Mouse (Mus musculus): ENCODE data around the gene Otud7b. TPM values are rescaled to one million over a fixed set of nuclear protein-coding genes. Genes with fewer than 3 reads are reported as not detected.

Gene Otud7b
- polyA plus RNA-seq, 1 experiment from 2014 or later: 24.7 TPM

GRCm38 (mm10) chr3:96108315-96108714 lies 4.0 kb downstream of the Otud7b start:
- Histone ChIP-seq H3K4me1 (peaks cover 6% of the 10 kb centered on the region), H3K36me3 (no peaks in the 10 kb centered on the region), H3K9ac (no peak overlapping the region), H3K27ac (no peak overlapping the region), H3K27me3 (no peaks in the 10 kb centered on the region), H3K4me2 (no peak overlapping the region), H3K4me3 (no peak overlapping the region), H3K9me3 (no peaks in the 10 kb centered on the region)
- 90% methylated on average over 3 of the region's 3 CpGs for WGBS
- ATAC-seq (ENCODE audit: insufficient number of reproducible peaks, low FRiP score, low TSS enrichment, low read depth): no peak

- no peak overlapping the region for H3K4me2 ChIP-seq
- no peak overlapping the region for H3K4me3 ChIP-seq
- H3K27me3 ChIP-seq: no peaks in the 10 kb centered on the region
- no peak overlapping the region for H3K27ac ChIP-seq
- H3K9ac ChIP-seq: no peak overlapping the region
- no peak for ATAC-seq (ENCODE audit: insufficient number of reproducible peaks, low FRiP score, low TSS enrichment, low read depth)
- H3K9me3 ChIP-seq: no peaks in the 10 kb centered on the region
- H3K4me1 ChIP-seq: no peaks in the 10 kb centered on the region
- 52% methylated on average over 3 of the region's 3 CpGs for WGBS
- H3K36me3 ChIP-seq: no peaks in the 10 kb centered on the region
These were observed 8.9 kb downstream of the Otud7b start for GRCm38 (mm10) chr3:96113251-96113650.

- Histone ChIP-seq H3K9me3 (no peaks in the 10 kb centered on the region), H3K36me3 (no peaks in the 10 kb centered on the region), H3K4me2 (no peak overlapping the region), H3K4me3 (no peak overlapping the region), H3K4me1 (no peaks in the 10 kb centered on the region), H3K9ac (no peak overlapping the region), H3K27me3 (no peaks in the 10 kb centered on the region), H3K27ac (no peak overlapping the region)
- no peak for ATAC-seq (ENCODE audit: insufficient number of reproducible peaks, low FRiP score, low TSS enrichment, low read depth)
- 74% methylated on average over 2 of the region's 2 CpGs for WGBS
These were observed 13.8 kb downstream of the Otud7b start for GRCm38 (mm10) chr3:96118142-96118541.

GRCm38 (mm10) chr3:96118702-96119101 lies 14.4 kb downstream of the Otud7b start:
- Histone ChIP-seq H3K4me3 (no peak overlapping the region), H3K9me3 (no peaks in the 10 kb centered on the region), H3K27ac (no peak overlapping the region), H3K9ac (no peak overlapping the region), H3K27me3 (no peaks in the 10 kb centered on the region), H3K4me2 (no peak overlapping the region), H3K36me3 (no peaks in the 10 kb centered on the region), H3K4me1 (no peaks in the 10 kb centered on the region)
- no peak for ATAC-seq (ENCODE audit: insufficient number of reproducible peaks, low FRiP score, low TSS enrichment, low read depth)
- WGBS: 93% methylated on average over 2 of the region's 2 CpGs

- Histone ChIP-seq H3K36me3 (no peaks in the 10 kb centered on the region), H3K4me2 (no peak overlapping the region), H3K4me1 (peaks cover 3% of the 10 kb centered on the region; the same call in 1 of the 2 replicates), H3K27me3 (no peaks in the 10 kb centered on the region), H3K27ac (no peak overlapping the region), H3K9me3 (no peaks in the 10 kb centered on the region), H3K4me3 (no peak overlapping the region), H3K9ac (no peak overlapping the region)
- 85% methylated on average over 5 of the region's 5 CpGs for WGBS
- no peak for ATAC-seq (ENCODE audit: insufficient number of reproducible peaks, low FRiP score, low TSS enrichment, low read depth)
These were observed 19.9 kb downstream of the Otud7b start for GRCm38 (mm10) chr3:96124235-96124634.

GRCm38 (mm10) chr3:96128128-96128527 lies 23.8 kb downstream of the Otud7b start:
- Histone ChIP-seq H3K4me1 (peaks cover 3% of the 10 kb centered on the region; the same call in 1 of the 2 replicates), H3K9ac (no peak overlapping the region), H3K36me3 (no peaks in the 10 kb centered on the region; the same call in 1 of the 2 replicates), H3K9me3 (no peaks in the 10 kb centered on the region), H3K4me3 (no peak overlapping the region), H3K27ac (no peak overlapping the region), H3K27me3 (no peaks in the 10 kb centered on the region), H3K4me2 (no peak overlapping the region)
- no peak for ATAC-seq (ENCODE audit: insufficient number of reproducible peaks, low FRiP score, low TSS enrichment, low read depth)

- no peak overlapping the region for H3K9ac ChIP-seq
- no peak overlapping the region for H3K4me2 ChIP-seq
- WGBS: 85% methylated on average over 3 of the region's 3 CpGs
- no peak overlapping the region for H3K27ac ChIP-seq
- H3K4me3 ChIP-seq: no peak overlapping the region
- no peaks in the 10 kb centered on the region for H3K9me3 ChIP-seq
- peaks cover 5% of the 10 kb centered on the region; the same call in 1 of the 2 replicates for H3K4me1 ChIP-seq
- ATAC-seq (ENCODE audit: insufficient number of reproducible peaks, low FRiP score, low TSS enrichment, low read depth): no peak
- H3K27me3 ChIP-seq: no peaks in the 10 kb centered on the region
- H3K36me3 ChIP-seq: no peaks in the 10 kb centered on the region; the same call in none of the 2 replicates
These were observed 28.2 kb downstream of the Otud7b start for GRCm38 (mm10) chr3:96132478-96132877.

- Histone ChIP-seq H3K9me3 (no peaks in the 10 kb centered on the region), H3K27ac (no peak overlapping the region; the same call in 1 of the 2 replicates), H3K36me3 (no peaks in the 10 kb centered on the region; the same call in none of the 2 replicates), H3K27me3 (no peaks in the 10 kb centered on the region), H3K9ac (no peak overlapping the region), H3K4me1 (peaks cover 2% of the 10 kb centered on the region; the same call in 1 of the 2 replicates), H3K4me3 (no peak overlapping the region), H3K4me2 (no peak overlapping the region)
- no peak for ATAC-seq (ENCODE audit: insufficient number of reproducible peaks, low FRiP score, low TSS enrichment, low read depth)
- WGBS: 64% methylated on average over 11 of the region's 11 CpGs
These were observed 29.1 kb downstream of the Otud7b start for GRCm38 (mm10) chr3:96133327-96133905.

GRCm38 (mm10) chr3:96135011-96135410 lies 30.7 kb downstream of the Otud7b start:
- Histone ChIP-seq H3K27ac (no peak overlapping the region), H3K9ac (no peak overlapping the region), H3K4me3 (no peak overlapping the region), H3K9me3 (no peaks in the 10 kb centered on the region), H3K27me3 (no peaks in the 10 kb centered on the region), H3K4me1 (peaks cover 2% of the 10 kb centered on the region; the same call in 1 of the 2 replicates), H3K36me3 (no peaks in the 10 kb centered on the region; the same call in none of the 2 replicates), H3K4me2 (no peak overlapping the region)
- WGBS: 61% methylated on average over 3 of the region's 3 CpGs
- ATAC-seq (ENCODE audit: insufficient number of reproducible peaks, low FRiP score, low TSS enrichment, low read depth): no peak

- Histone ChIP-seq H3K9ac (no peak overlapping the region), H3K9me3 (no peaks in the 10 kb centered on the region), H3K27ac (no peak overlapping the region), H3K4me2 (no peak overlapping the region), H3K27me3 (no peaks in the 10 kb centered on the region), H3K4me3 (no peak overlapping the region), H3K4me1 (no peaks in the 10 kb centered on the region), H3K36me3 (peaks cover 58% of the 10 kb centered on the region)
- no peak for ATAC-seq (ENCODE audit: insufficient number of reproducible peaks, low FRiP score, low TSS enrichment, low read depth)
- WGBS: 20% methylated on average over 5 of the region's 5 CpGs
These were observed 43.6 kb downstream of the Otud7b start for GRCm38 (mm10) chr3:96147950-96148349.

- Histone ChIP-seq H3K27me3 (no peaks in the 10 kb centered on the region), H3K36me3 (peaks cover 65% of the 10 kb centered on the region), H3K9ac (no peak overlapping the region), H3K4me1 (no peaks in the 10 kb centered on the region), H3K4me3 (no peak overlapping the region), H3K27ac (no peak overlapping the region), H3K4me2 (no peak overlapping the region), H3K9me3 (no peaks in the 10 kb centered on the region)
- ATAC-seq (ENCODE audit: insufficient number of reproducible peaks, low FRiP score, low TSS enrichment, low read depth): no peak
- 77% methylated on average over 7 of the region's 7 CpGs for WGBS
These were observed 47.5 kb downstream of the Otud7b start for GRCm38 (mm10) chr3:96151836-96152235.

GRCm38 (mm10) chr3:96152611-96153010 lies 48.3 kb downstream of the Otud7b start:
- H3K27ac ChIP-seq: no peak overlapping the region
- no peaks in the 10 kb centered on the region for H3K27me3 ChIP-seq
- ATAC-seq (ENCODE audit: insufficient number of reproducible peaks, low FRiP score, low TSS enrichment, low read depth): no peak
- H3K4me2 ChIP-seq: no peak overlapping the region
- H3K4me1 ChIP-seq: no peaks in the 10 kb centered on the region
- H3K4me3 ChIP-seq: no peak overlapping the region
- H3K9ac ChIP-seq: no peak overlapping the region
- WGBS: 92% methylated on average over 5 of the region's 5 CpGs
- H3K36me3 ChIP-seq: peaks cover 71% of the 10 kb centered on the region
- H3K9me3 ChIP-seq: no peaks in the 10 kb centered on the region

GRCm38 (mm10) chr3:96155501-96155900 lies 51.2 kb downstream of the Otud7b start:
- Histone ChIP-seq H3K9me3 (no peaks in the 10 kb centered on the region), H3K4me3 (no peak overlapping the region), H3K9ac (no peak overlapping the region), H3K27me3 (no peaks in the 10 kb centered on the region), H3K4me2 (no peak overlapping the region), H3K27ac (no peak overlapping the region), H3K36me3 (peaks cover 60% of the 10 kb centered on the region), H3K4me1 (peaks cover 9% of the 10 kb centered on the region)
- WGBS: 79% methylated on average over 8 of the region's 8 CpGs
- no peak for ATAC-seq (ENCODE audit: insufficient number of reproducible peaks, low FRiP score, low TSS enrichment, low read depth)

Measured in limb, embryonic 15.5 days (tissue).